13 mouse cellular contexts compared by ENCODE assay signal in the genomic region with DNA sequence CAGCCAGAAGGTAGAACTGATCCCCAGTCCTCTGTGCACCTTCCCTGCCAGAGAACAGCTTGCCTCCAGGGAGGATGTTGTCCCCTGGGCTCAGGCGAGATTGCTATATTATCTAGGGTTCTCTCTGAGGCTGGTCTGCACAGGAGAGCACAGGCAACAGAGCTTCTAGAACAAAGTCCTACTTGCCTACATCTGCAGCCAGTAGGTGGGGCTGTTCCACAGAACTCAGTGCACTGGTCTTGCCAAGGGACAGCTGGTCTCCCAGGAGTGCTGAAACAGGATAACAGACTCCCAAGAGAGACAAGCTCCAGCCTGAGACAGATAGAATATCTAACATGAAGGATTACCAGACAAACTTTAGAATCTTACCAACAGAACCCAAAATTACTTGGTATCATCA.
DNase-seq lines count a peak whose midpoint lies in the region; TF ChIP-seq lines count a peak whose summit lies in the region.
"Had no signal": no experiment of that assay in that cellular context is flagged by ENCODE, and none has a peak within 500 bp of the region (broad histone marks: within the 10 kb centered on the region; RNA-seq: fewer than 3 reads in every experiment).

No protein-coding gene starts in this region.

- H3K4me1 ChIP-seq in kidney, adult 2 months (ENCODE audit: control insufficient read depth, insufficient read depth, low read length): no peaks in the 10 kb centered on the region
- H3K4me1 ChIP-seq: forebrain, embryonic 10.5 days had no signal

- peak; percentile 29 for DNase-seq in adrenal gland, postnatal 10 days
- DNase-seq in adrenal gland, adult 18-20 months (ENCODE audit: low spot score in 2 of 2): no peak
- peak; percentile 1 for DNase-seq in kidney, adult 2 months
- no peak for DNase-seq in kidney, adult 11 months
- peak; percentile 34 for DNase-seq in 416B (ENCODE audit: low read depth)
- DNase-seq in adrenal gland, postnatal 36 days: peak; percentile 17 to 27
- no peak for DNase-seq in Muller cell, postnatal 12 days (ENCODE audit: inconsistent ontology term)
- DNase-seq in right cerebral cortex, postnatal 25 days: no peak
- DNase-seq: B cell, adult 2 months; gastrocnemius, postnatal 36 days; heart, postnatal 4 days; spleen, adult 18-20 months had no signal

- H3K27me3 ChIP-seq in kidney, adult 2 months (replicated peaks; ENCODE audit: control insufficient read depth, insufficient read depth, low read length): no peaks in the 10 kb centered on the region

- TF ChIP-seq CTCF in kidney, adult 2 months (conservative IDR thresholded peaks at IDR 0.05; ENCODE audit: insufficient read depth, insufficient read length, low read depth, low read length): 0 out of 2 replicates have a peak, but pooled peaks have one; percentile 15

- H3K4me3 ChIP-seq in kidney, adult 2 months (ENCODE audit: insufficient read depth, low read depth, low read length): no peak overlapping the region
- H3K4me3 ChIP-seq: forebrain, embryonic 10.5 days had no signal

- H3K27ac ChIP-seq in kidney, adult 2 months (ENCODE audit: insufficient read depth, low read depth, low read length): no peak overlapping the region
- H3K27ac ChIP-seq: forebrain, embryonic 10.5 days had no signal

- H3K36me3 ChIP-seq in kidney, adult 2 months (ENCODE audit: control insufficient read depth, insufficient read depth, low read length): no peaks in the 10 kb centered on the region
- H3K36me3 ChIP-seq: forebrain, embryonic 10.5 days had no signal

- no peak for TF ChIP-seq POLR2A in kidney, adult 2 months (IDR thresholded peaks at IDR 0.05; ENCODE audit: low read depth, low read length)

- 81% methylated on average over 1 of the region's 1 CpGs for WGBS in kidney, adult 2 months

Comparison
In these comparisons a context has a peak if more than half of its experiments do, and no peak if none do; other contexts are left out.
1. DNase-seq: peak in adrenal gland, postnatal 10 days (single experiment), kidney, adult 2 months (single experiment), 416B (single experiment) and adrenal gland, postnatal 36 days (2 of 2); none in adrenal gland, adult 18-20 months (0 of 2), kidney, adult 11 months (single experiment), Muller cell, postnatal 12 days (single experiment) and right cerebral cortex, postnatal 25 days (single experiment).